Mouse (Mus musculus): ENCODE data around the gene Lgals2. TPM values are rescaled to one million over a fixed set of nuclear protein-coding genes. Genes with fewer than 3 reads are reported as not detected.
A peak's percentile ranks its signal among the peaks of the same experiment; 100 is the strongest.

Gene Lgals2
- total and polyA plus RNA-seq, 3 experiments: not detected

DNA sequence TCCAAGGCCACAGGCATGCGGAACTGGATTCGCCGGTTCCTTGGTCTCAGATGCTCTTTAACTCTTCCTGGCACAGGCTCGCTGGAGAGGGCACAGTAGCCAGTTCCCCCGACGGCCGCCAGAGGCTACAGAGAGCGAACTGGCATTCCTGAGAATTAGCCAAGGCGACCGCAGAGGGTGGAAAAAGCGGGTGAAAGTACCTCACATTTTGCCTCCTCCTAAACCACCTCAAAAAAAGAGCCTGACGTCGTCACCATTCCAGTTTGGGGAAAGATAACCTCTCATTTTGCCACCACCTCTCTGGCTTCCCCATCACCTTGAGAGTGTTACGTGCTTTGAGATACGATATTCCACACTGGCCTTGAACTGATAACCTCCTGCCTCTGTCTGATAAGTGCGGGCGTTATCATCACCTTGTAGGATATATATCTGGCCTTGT lies 20.9 kb upstream of the Lgals2 start:
- peak; percentile 84 for DNase-seq (ENCODE audit: low read depth, low spot score)
- Histone ChIP-seq H3K27ac (ENCODE audit: control insufficient read depth, low read depth, low read length) (peak overlapping the region; percentile 94), H3K79me2 (ENCODE audit: control insufficient read depth, insufficient read depth, low read length, poor library complexity) (peaks cover 9% of the 10 kb centered on the region), H3K9me3 (replicated peaks; ENCODE audit: insufficient read depth, low read length) (no peaks in the 10 kb centered on the region), H3K4me3 (ENCODE audit: control insufficient read depth in 1 of 2, insufficient read depth in 1 of 2, low read depth in 2 of 2, low read length in 2 of 2) (peak overlapping the region; percentile 62 to 70), H3K36me3 (ENCODE audit: control insufficient read depth in 1 of 2, insufficient read depth in 2 of 2, low read length in 2 of 2) (peaks cover 0 to 8% of the 10 kb centered on the region in 2 experiments; a peak in 2 of 4 replicates), H3K9ac (ENCODE audit: control insufficient read depth, low read depth, low read length, poor library complexity, severe bottlenecking) (peak overlapping the region; percentile 75), H3K4me1 (ENCODE audit: control insufficient read depth in 1 of 2, insufficient read depth in 2 of 2, low read length in 2 of 2) (peaks cover 2 to 6% of the 10 kb centered on the region in 2 experiments; a peak in 3 of 4 replicates), H3K27me3 (ENCODE audit: control insufficient read depth in 1 of 2, insufficient read depth in 2 of 2, low read length in 2 of 2) (no peaks in the 10 kb centered on the region)
- TF ChIP-seq USF2 (IDR thresholded peaks at IDR 0.05; ENCODE audit: borderline replicate concordance in 1 of 2, insufficient read depth in 1 of 2, low read depth in 1 of 2, low read length in 2 of 2): no peak
- peak; percentile 87 for TF ChIP-seq TCF12 (IDR thresholded peaks at IDR 0.05; ENCODE audit: low read depth, low read length)
- peak; percentile 42; the same call in 1 of the 2 replicates for TF ChIP-seq TAL1 (IDR thresholded peaks at IDR 0.05; ENCODE audit: low read length)
- peak; percentile 55 to 71 (median 56) for TF ChIP-seq CTCF (IDR thresholded peaks at IDR 0.05 in 2 of 3, conservative IDR thresholded peaks at IDR 0.05 in 1 of 3; ENCODE audit: control insufficient read depth in 1 of 3, insufficient read depth in 1 of 3, low read depth in 2 of 3, low read length in 3 of 3, poor library complexity in 1 of 3, severe bottlenecking in 1 of 3)
- peak; percentile 65 for TF ChIP-seq ETS1 (IDR thresholded peaks at IDR 0.05; ENCODE audit: low read depth, low read length)
- no peak for TF ChIP-seq CHD1 (IDR thresholded peaks at IDR 0.05; ENCODE audit: low read depth, low read length)
- TF ChIP-seq SIN3A (IDR thresholded peaks at IDR 0.05; ENCODE audit: low read length): peak; percentile 0
- TF ChIP-seq EP300 (IDR thresholded peaks at IDR 0.05; ENCODE audit: low read depth in 1 of 2, low read length in 2 of 2): peak; percentile 69 to 74
- TF ChIP-seq ZNF384 (IDR thresholded peaks at IDR 0.05; ENCODE audit: low read depth, low read length): peak; percentile 76
- TF ChIP-seq GATA1 (IDR thresholded peaks at IDR 0.05; ENCODE audit: low read depth, low read length): peak; percentile 84
- peak; percentile 54 for TF ChIP-seq RCOR1 (IDR thresholded peaks at IDR 0.05; ENCODE audit: low read depth, low read length)
- no peak for TF ChIP-seq TBP (IDR thresholded peaks at IDR 0.05; ENCODE audit: low read depth, low read length)
- no peak for TF ChIP-seq MYC (IDR thresholded peaks at IDR 0.05; ENCODE audit: low read depth, low read length)
- 0 out of 2 replicates have a peak, but pooled peaks have one; percentile 18 for TF ChIP-seq HCFC1 (IDR thresholded peaks at IDR 0.05; ENCODE audit: low read depth, low read length)
- TF ChIP-seq MAX (IDR thresholded peaks at IDR 0.05; ENCODE audit: low read length): peak; percentile 59; the same call in 1 of the 2 replicates
- 0 out of 2 replicates have a peak, but pooled peaks have one; percentile 13 for TF ChIP-seq BHLHE40 (IDR thresholded peaks at IDR 0.05; ENCODE audit: borderline replicate concordance, low read depth, low read length)

DNA sequence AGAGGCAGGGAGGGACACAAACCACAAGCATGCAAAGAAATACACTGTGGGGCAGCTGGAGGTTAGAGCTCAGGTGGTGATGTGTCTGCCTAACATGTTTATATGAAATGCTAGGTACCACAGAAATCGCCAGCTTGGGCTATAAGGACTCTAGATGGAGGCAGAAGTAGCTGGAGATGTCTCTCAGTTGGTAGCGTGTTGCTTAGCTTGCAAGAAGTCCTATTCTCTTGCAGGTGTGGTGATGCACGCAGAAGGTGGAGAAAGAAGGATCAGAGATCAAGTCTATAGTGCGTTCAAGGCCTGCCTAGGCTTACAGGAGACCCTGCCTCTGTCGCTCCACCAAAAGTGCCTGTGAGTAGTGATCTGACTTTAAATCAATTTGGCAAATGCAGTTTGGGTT lies 20.2 kb upstream of the Lgals2 start:
- H3K9me3 ChIP-seq (replicated peaks; ENCODE audit: insufficient read depth, low read length): no peaks in the 10 kb centered on the region
- H3K9ac ChIP-seq (ENCODE audit: control insufficient read depth, low read depth, low read length, poor library complexity, severe bottlenecking): no peak overlapping the region
- H3K27ac ChIP-seq (ENCODE audit: control insufficient read depth, low read depth, low read length): no peak overlapping the region
- TF ChIP-seq HCFC1 (IDR thresholded peaks at IDR 0.05; ENCODE audit: low read depth, low read length) (no peak), TCF12 (IDR thresholded peaks at IDR 0.05; ENCODE audit: low read depth, low read length) (no peak), MAX (IDR thresholded peaks at IDR 0.05; ENCODE audit: low read length) (no peak)
- no peaks in the 10 kb centered on the region for H3K27me3 ChIP-seq (ENCODE audit: control insufficient read depth in 1 of 2, insufficient read depth in 2 of 2, low read length in 2 of 2)
- H3K79me2 ChIP-seq (ENCODE audit: control insufficient read depth, insufficient read depth, low read length, poor library complexity): peaks cover 9% of the 10 kb centered on the region
- H3K4me3 ChIP-seq (ENCODE audit: control insufficient read depth in 1 of 2, insufficient read depth in 1 of 2, low read depth in 2 of 2, low read length in 2 of 2): no peak overlapping the region
- peaks cover 0 to 8% of the 10 kb centered on the region in 2 experiments; a peak in 2 of 4 replicates for H3K36me3 ChIP-seq (ENCODE audit: control insufficient read depth in 1 of 2, insufficient read depth in 2 of 2, low read length in 2 of 2)
- peaks cover 2 to 6% of the 10 kb centered on the region in 2 experiments; a peak in 3 of 4 replicates for H3K4me1 ChIP-seq (ENCODE audit: control insufficient read depth in 1 of 2, insufficient read depth in 2 of 2, low read length in 2 of 2)
- DNase-seq (ENCODE audit: low read depth, low spot score): no peak
